Mouse (Mus musculus) monocyte, adult 2 months (primary cell): ENCODE measurements around the gene Ak7.

Experiments used
- DNase-seq, 2 experiments: peaks; one replicate each; pipeline ENCODE4 v3.0.0; 2022; ENCODE audit warnings: low spot score in 2 of 2, low read depth in 1 of 2

Gene Ak7

GRCm38 (mm10) chr12:105705799-105706487 is at the start of gene Ak7:
Ak7 (plus strand) TSS chr12:105705976.
- peak; percentile 6 to 33 for DNase-seq

- DNase-seq = no peak
Measured at GRCm38 (mm10) chr12:105676274-105676673, 29.5 kb upstream of the Ak7 start.

- DNase-seq = no peak
Measured at GRCm38 (mm10) chr12:105678211-105678610, 27.6 kb upstream of the Ak7 start.

GRCm38 (mm10) chr12:105678762-105679161 is 27.0 kb upstream of the Ak7 start:
- no peak for DNase-seq

- peak; percentile 14 to 39 for DNase-seq
Measured at GRCm38 (mm10) chr12:105683933-105684901, 21.6 kb upstream of the Ak7 start, which contains the start of gene Gskip. Gskip (plus strand) TSS chr12:105684829.

GRCm38 (mm10) chr12:105685001-105685691 is 20.6 kb upstream of the Ak7 start, which contains the start of gene Atg2b:
Atg2b (minus strand) TSS chr12:105685211.
- peak; percentile 88 to 92 for DNase-seq

- no peak for DNase-seq
Measured at GRCm38 (mm10) chr12:105686791-105687190, 19.0 kb upstream of the Ak7 start.

GRCm38 (mm10) chr12:105687416-105687815 is 18.4 kb upstream of the Ak7 start:
- no peak for DNase-seq

- DNase-seq = peak in 1 of 2 experiments; percentile 8
Measured at GRCm38 (mm10) chr12:105688546-105688945, 17.2 kb upstream of the Ak7 start.

GRCm38 (mm10) chr12:105689435-105689834 is 16.3 kb upstream of the Ak7 start:
- DNase-seq = no peak

GRCm38 (mm10) chr12:105694021-105694420 is 11.8 kb upstream of the Ak7 start:
- no peak for DNase-seq

GRCm38 (mm10) chr12:105695848-105696247 is 9.9 kb upstream of the Ak7 start:
- DNase-seq = no peak

- no peak for DNase-seq
Measured at GRCm38 (mm10) chr12:105697104-105697780, 8.5 kb upstream of the Ak7 start.

- no peak for DNase-seq
Measured at GRCm38 (mm10) chr12:105700433-105700832, 5.3 kb upstream of the Ak7 start.

GRCm38 (mm10) chr12:105718616-105719015 is 12.8 kb downstream of the Ak7 start:
- DNase-seq = no peak

GRCm38 (mm10) chr12:105720196-105720595 is 14.4 kb downstream of the Ak7 start:
- DNase-seq = no peak

- no peak for DNase-seq
Measured at GRCm38 (mm10) chr12:105721452-105722132, 15.8 kb downstream of the Ak7 start.

GRCm38 (mm10) chr12:105722657-105723056 is 16.9 kb downstream of the Ak7 start:
- DNase-seq = no peak

- DNase-seq = no peak
Measured at GRCm38 (mm10) chr12:105724616-105725015, 18.8 kb downstream of the Ak7 start.

GRCm38 (mm10) chr12:105725736-105726135 is 20.0 kb downstream of the Ak7 start:
- DNase-seq = no peak
